Mouse (Mus musculus) thymus, adult 2 months (tissue): ENCODE results near the gene Slc9a3r1.

Experiments used
- CTCF ChIP-seq: fragments of 200-500 bp; IDR thresholded peaks from 2 replicates; pipeline ENCODE4 v1.5.1; 2012; ENCODE audit warnings: mild to moderate bottlenecking, control low read depth, low read length, moderate library complexity, borderline replicate concordance; ENCODE audit not compliant: control insufficient read depth, poor library complexity, insufficient read depth; ENCODE audit errors: extremely low read depth
- POLR2A ChIP-seq: fragments of 200-500 bp; IDR thresholded peaks from 2 replicates; pipeline ENCODE4 v1.6.1; 2012; ENCODE audit warnings: mild to moderate bottlenecking, low read length, control low read depth, moderate library complexity; ENCODE audit not compliant: control insufficient read depth, poor library complexity, insufficient read depth; ENCODE audit errors: extremely low read depth

DNA sequence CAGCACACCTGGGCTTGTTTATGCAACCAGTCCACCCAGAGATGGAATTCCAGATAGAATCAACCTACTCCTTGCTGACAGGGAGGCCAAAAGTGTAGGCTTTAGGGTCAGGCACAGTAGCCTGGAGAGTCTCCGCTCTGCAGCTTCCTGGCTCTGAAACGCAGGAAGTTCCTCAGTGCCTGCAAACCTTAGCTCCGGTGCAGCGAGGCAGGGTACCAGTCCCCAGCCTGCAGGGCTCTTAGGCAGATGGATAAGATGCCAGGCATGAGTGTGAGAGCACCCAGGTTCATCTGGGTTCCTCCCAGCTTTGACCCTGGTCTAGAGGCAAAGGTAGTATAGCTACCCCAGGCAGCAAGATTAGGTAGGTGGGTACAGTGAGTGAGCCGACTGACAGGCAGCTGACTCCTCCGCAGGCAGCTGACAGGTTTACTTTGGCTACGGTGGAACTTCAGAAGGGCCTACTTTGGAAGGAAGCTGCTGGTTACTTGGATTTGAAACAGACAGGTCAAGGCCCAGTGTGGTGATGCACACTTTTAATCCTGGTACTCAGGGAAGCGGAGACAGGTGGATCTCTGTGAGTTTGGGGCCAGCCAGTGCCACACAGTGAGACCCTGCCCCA, 4.6 kb downstream of the Slc9a3r1 start:
- no peak for TF ChIP-seq POLR2A
- TF ChIP-seq CTCF: no peak
